Mouse (Mus musculus) myocyte (in vitro differentiated cells): ENCODE data around the gene Fes.

Experiments used
- CEBPB ChIP-seq: IDR thresholded peaks from 2 replicates; pipeline ENCODE4 v1.6.1; 2011; ENCODE audit warnings: mild to moderate bottlenecking, moderate library complexity; ENCODE audit not compliant: poor library complexity, insufficient read depth, severe bottlenecking
- E2F4 ChIP-seq: IDR thresholded peaks from one replicate; pipeline ENCODE4 v1.6.1; 2011; ENCODE audit warnings: mild to moderate bottlenecking, control low read depth, moderate library complexity; ENCODE audit not compliant: insufficient read depth
- MAX ChIP-seq: IDR thresholded peaks from one replicate; pipeline ENCODE4 v1.6.1; 2011; ENCODE audit warnings: low read depth, mild to moderate bottlenecking, control low read depth
- MYOD1 ChIP-seq, 3 experiments: IDR thresholded peaks; one replicate each; pipeline ENCODE4 v1.6.1; 2011; ENCODE audit warnings: control low read depth in 2 of 3, low read depth in 2 of 3, mild to moderate bottlenecking in 2 of 3, moderate library complexity in 1 of 3; ENCODE audit not compliant: insufficient read length in 2 of 3, control insufficient read depth in 1 of 3
- MYOG ChIP-seq, 3 experiments: IDR thresholded peaks; one replicate each; pipeline ENCODE4 v1.6.1; 2011; ENCODE audit warnings: control low read depth in 2 of 3, low read depth in 2 of 3, mild to moderate bottlenecking in 2 of 3; ENCODE audit not compliant: insufficient read length in 2 of 3, control insufficient read depth in 1 of 3, insufficient read depth in 1 of 3
- POLR2A ChIP-seq: IDR thresholded peaks from one replicate; pipeline ENCODE4 v1.6.1; 2011; ENCODE audit warnings: low read depth, mild to moderate bottlenecking, control low read depth, moderate library complexity; ENCODE audit not compliant: insufficient read length
- POLR2AphosphoS2 ChIP-seq: IDR thresholded peaks from one replicate; pipeline ENCODE4 v1.6.1; 2011; ENCODE audit warnings: low read depth, control low read depth; ENCODE audit not compliant: insufficient read length

DNA sequence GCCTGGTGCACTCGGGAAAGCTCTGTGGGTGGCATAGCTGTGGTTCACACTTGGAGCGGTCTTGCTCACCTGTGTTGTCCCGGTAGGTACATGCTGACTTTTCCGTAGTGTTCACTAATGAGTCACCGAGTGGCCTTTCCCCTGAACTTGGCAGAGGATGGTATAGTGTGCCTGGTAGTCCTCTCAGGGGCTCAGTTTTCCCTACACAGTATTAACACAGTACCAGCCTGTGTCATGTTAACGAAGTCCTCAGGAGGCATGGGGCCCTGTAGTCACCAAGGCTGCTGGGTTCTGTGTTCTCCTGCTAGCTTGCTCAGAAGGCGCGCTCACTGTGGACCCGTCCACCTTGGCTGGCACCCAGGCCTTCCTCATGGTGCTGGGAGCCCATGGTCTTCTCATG lies 22.6 kb upstream of the Fes start:
- no peak for TF ChIP-seq POLR2AphosphoS2
- TF ChIP-seq CEBPB: no peak
- TF ChIP-seq MYOG (IDR thresholded peaks at IDR 0.05; ENCODE audit: control insufficient read depth in 1 of 3, insufficient read depth in 1 of 3, insufficient read length in 2 of 3, low read depth in 2 of 3): no peak
- TF ChIP-seq MYOD1 (IDR thresholded peaks at IDR 0.05; ENCODE audit: control insufficient read depth in 1 of 3, insufficient read length in 2 of 3, low read depth in 2 of 3): no peak
- TF ChIP-seq POLR2A: no peak
- no peak for TF ChIP-seq MAX
- TF ChIP-seq E2F4: no peak
